Mouse (Mus musculus) G1E-ER4 (cell line): ENCODE measurements around the gene Ncoa6. TPM values are rescaled to one million over a fixed set of nuclear protein-coding genes. Genes with fewer than 3 reads are reported as not detected.

Experiments
- GATA1 ChIP-seq: IDR thresholded peaks from one replicate; pipeline ENCODE4 v1.8.0; 2012; ENCODE audit warnings: low read length, inconsistent platforms
- polyA plus RNA-seq: library from polyadenylated mRNA; stranded (reverse); fragments of >175 nt; gene quantifications from 2 replicates; pipeline ENCODE4 v1.2.3, GENCODE M21; 2012

The Ncoa6 gene
- polyA plus RNA-seq, 1 experiment: 70.2 TPM

DNA sequence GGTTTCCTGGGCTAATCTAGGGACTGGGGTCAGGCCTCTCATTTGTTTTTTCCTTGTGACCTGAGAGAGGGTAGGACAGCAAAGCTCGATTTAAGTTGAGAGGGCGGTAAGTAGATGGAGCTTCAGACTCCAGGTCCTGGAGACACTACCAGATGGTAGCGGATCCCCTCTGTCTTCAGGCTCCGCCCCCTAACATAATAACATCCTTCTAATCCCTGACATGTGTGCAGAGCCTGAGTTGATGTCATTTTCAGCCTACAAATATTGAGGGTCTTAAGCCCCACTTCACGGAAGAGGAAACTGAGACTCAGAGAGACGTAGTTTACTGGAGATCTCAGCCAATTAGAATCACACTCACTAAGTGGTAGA lies 91.4 kb downstream of the Ncoa6 start:
- TF ChIP-seq GATA1: no peak

- TF ChIP-seq GATA1: no peak
Observed at GRCm38 (mm10) chr2:155381643-155382331, 91.9 kb downstream of the Ncoa6 start.

GRCm38 (mm10) chr2:155381060-155381437 lies 92.6 kb downstream of the Ncoa6 start:
- no peak for TF ChIP-seq GATA1

DNA sequence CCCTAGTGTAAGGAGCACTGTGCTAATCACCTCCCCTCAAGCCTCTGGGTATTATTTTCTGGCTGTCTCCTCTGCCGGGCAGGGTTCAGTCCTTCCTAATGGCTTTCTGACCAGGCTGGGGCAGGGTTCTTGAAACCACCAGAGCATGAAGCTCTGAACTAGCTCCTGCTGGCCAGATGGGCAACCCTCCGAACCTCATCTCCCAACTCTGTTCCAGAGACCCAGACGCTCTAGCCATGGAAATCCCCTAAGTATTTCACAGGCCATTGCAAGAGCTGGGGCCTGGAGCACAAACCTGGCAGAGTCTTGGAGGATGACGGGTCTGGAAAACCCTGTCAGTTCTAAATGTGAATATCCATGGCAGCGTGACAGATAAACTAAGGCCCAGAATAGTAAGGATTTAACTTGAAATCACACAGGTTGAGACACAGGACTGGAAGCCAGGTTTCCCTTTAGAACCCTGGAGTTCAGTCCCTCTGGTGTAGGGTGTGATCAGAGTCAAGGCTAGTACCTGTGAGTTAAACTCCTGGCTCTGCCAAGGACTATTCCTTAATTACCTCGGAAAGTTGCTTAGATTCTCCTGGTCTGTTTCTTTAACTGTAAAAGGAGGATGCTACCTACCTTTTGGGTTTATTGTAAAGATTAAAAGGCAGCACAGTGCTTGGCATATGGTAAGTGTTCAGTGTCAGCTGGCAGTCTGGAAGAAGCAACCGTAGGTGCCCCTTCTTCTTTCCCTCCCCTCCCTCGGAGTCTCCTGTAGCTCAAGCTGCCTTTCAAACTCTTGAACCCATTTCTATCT lies 93.2 kb downstream of the Ncoa6 start, which contains the start of gene Trp53inp2:
Gene Trp53inp2, plus strand, starts transcription at position 799 of the 799 bp plus-strand sequence.
- no peak for TF ChIP-seq GATA1

- no peak for TF ChIP-seq GATA1
Observed at GRCm38 (mm10) chr2:155376191-155376590, 97.5 kb downstream of the Ncoa6 start.

DNA sequence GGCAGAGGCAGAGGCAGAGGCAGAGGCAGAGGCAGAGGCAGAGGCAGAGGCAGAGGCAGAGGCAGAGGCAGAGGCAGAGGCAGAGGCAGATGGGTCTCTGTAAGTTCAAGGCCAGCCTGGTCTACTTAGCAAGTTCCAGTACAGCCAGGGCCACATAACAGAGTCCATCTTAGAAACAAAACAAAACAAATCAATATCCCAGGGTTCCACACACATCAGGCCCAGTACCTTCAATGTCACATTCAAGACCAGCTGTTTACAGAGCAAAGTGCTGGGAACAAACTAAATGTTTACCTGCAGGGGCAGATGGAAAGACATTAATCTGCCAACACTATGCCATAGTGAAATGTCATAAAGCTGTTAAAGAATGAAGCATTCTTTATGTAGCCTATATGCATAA lies 99.2 kb downstream of the Ncoa6 start:
- TF ChIP-seq GATA1: no peak

DNA sequence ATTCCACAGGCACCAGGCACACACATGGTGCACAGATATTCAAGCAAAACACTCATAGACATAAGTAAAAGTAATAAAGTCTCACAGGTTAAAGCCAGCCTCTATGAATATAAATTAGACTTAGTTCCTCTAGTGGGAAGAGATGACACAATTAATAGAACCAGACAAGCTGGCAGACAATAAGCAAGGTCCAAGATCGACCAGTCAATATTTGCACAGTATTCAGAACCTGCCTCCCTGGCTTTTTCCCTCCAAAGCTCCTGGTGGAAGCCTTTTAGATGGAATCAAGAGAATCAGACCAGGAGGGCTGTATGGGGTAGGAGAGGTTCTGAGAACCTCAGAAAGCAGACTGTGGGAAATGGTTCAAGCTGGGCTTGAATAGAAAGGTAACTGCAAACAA lies 99.8 kb downstream of the Ncoa6 start:
- no peak for TF ChIP-seq GATA1

- TF ChIP-seq GATA1: no peak
Observed at GRCm38 (mm10) chr2:155373302-155373701, 100.4 kb downstream of the Ncoa6 start.

- no peak for TF ChIP-seq GATA1
Observed at GRCm38 (mm10) chr2:155372451-155372850, 101.2 kb downstream of the Ncoa6 start.

DNA sequence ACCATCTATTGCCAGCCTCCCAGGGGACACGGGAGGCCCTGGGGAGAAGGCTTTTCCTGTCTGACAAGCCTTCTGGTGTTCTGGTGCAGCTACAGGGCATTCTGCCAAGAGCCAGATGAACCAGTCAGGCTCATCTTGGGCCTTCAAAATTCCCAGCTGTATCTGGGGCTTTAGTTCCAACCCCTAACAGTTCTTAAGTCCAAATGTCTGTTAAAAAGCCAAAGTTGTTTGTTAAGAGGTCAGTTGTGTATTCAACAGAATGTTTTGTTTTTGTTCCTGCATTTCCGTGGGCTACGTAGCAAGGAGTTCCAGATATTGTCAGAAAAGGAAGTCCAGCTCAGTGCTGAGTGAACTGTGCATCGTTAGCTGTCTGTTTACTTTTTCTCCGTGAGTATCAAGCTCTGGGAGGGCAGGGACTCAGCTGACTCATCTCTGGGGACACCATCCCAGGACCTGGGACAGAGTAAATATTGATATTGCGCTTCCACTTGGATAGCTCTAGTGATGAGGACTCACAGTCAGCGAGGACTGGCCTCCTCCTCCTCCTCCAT lies 104.3 kb downstream of the Ncoa6 start:
- TF ChIP-seq GATA1: no peak

DNA sequence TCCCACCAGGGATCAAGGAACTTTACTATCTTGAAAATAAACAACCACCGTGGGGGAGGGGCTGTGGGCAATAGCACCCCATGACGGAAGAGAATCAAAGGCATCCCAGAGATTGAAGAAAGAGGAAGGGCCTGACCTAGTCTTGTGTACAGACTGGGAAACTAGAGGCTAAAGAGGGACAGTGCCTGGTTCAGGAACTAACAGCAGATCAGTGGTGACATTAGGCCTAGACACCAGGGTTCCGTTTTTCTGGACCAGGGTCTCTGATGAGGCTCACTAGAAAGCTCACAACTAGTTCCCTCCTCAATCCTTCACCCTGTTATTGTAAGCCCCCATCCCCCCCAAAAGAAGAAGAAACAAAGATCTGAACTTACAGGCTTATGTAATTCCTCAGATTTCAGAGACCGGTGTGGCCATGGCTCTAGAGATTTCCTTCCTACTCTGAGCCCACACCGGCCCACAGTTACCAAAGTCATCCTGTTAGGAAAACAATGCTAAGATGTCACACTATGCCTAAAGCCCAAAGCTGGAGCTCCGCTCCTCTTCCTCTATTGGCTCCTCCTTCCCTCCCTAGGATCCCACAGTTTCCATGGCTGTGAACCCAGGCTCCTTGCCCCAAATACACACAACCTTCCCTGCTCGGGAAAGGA lies 105.9 kb downstream of the Ncoa6 start:
- TF ChIP-seq GATA1: no peak

- TF ChIP-seq GATA1: no peak
Observed at GRCm38 (mm10) chr2:155357686-155358399, 115.9 kb downstream of the Ncoa6 start.

DNA sequence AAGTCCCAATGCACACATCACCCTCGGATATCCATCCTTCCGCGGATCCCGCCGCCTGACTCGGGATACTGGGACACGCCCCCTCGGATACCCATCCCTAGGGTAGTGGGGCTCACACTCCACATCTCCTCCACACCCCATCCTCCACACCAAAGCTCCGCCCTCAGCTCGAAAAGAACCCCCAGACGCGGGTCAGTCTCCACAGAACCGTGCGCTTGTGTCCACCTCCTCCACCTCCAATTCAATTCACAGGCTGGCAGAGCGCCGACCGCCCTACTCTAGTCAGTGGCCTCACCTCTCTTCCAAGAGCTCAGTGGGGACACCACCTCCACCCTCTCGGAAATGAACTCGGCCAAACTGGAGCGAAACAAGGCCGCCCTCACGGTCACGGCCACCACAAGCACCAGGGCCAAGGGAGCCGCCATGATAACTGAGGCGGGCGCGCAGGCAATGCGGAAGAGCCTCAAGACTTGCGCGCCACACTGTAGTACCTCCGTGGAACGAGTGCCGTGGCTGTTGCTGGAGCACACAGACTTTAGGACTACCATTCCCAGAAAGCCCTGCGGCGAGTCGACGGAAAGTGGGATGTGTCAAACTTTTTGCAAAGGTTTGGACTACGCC lies 116.6 kb downstream of the Ncoa6 start, which contains the start of gene Pigu:
Gene Pigu, minus strand, starts transcription at position 460 of the 621 bp plus-strand sequence.
- TF ChIP-seq GATA1: no peak

- no peak for TF ChIP-seq GATA1
Observed at GRCm38 (mm10) chr2:155354402-155354801, 119.3 kb downstream of the Ncoa6 start.

GRCm38 (mm10) chr2:155346670-155347069 lies 127.0 kb downstream of the Ncoa6 start:
- TF ChIP-seq GATA1: no peak

Other genes with a start within 250 kb of the Ncoa6 start
- 22.0 and 116 TPM in 2 replicates for gene Dynlrb1, start 237.4 kb downstream of the Ncoa6 start, polyA plus RNA-seq
- gene Map1lc3a, start 197.6 kb downstream of the Ncoa6 start, polyA plus RNA-seq: 11.9 and 13.8 TPM in 2 replicates
- 13.7 and 14.0 TPM in 2 replicates for gene Pigu, start 116.5 kb downstream of the Ncoa6 start, polyA plus RNA-seq
- 2.4 and 3.3 TPM in 2 replicates for gene Trp53inp2, start 92.8 kb downstream of the Ncoa6 start, polyA plus RNA-seq
- 38.4 and 49.7 TPM in 2 replicates for gene Acss2, start 44.1 kb upstream of the Ncoa6 start, polyA plus RNA-seq
- gene Ggt7, start 44.3 kb upstream of the Ncoa6 start, polyA plus RNA-seq: not detected in 2 replicates
- gene Gss, start 118.9 kb upstream of the Ncoa6 start, polyA plus RNA-seq: 17.3 and 20.9 TPM in 2 replicates
- gene Myh7b, start 137.3 kb upstream of the Ncoa6 start, polyA plus RNA-seq: 4.0 and 6.5 TPM in 2 replicates
- 87.8 and 94.0 TPM in 2 replicates for gene Trpc4ap, start 218.5 kb upstream of the Ncoa6 start, polyA plus RNA-seq